Mouse (Mus musculus): Measurements from ENCODE around the gene Plscr3. TPM values are rescaled to one million over a fixed set of nuclear protein-coding genes. Genes with fewer than 3 reads are reported as not detected.
A peak's percentile ranks its signal among the peaks of the same experiment; 100 is the strongest.
"Not testable (repeated sequence)": the region's sequence is repeated elsewhere in the genome, so short reads cannot be mapped to it uniquely, and the experiment has no call there.

The Plscr3 gene
- total and polyA plus RNA-seq, 2 experiments, result 1.5 to 18.5 TPM

- Histone ChIP-seq H3K36me3 (ENCODE audit: control insufficient read depth, insufficient read depth, low read length) (no peaks in the 10 kb centered on the region; the same call in 1 of the 2 replicates), H3K79me2 (ENCODE audit: control insufficient read depth, insufficient read depth, low read length) (no peaks in the 10 kb centered on the region), H3K27ac (replicated peaks; ENCODE audit: insufficient read depth, low read depth, low read length) (no peak overlapping the region), H3K4me1 (ENCODE audit: control insufficient read depth, insufficient read depth, low read length) (peaks cover 8% of the 10 kb centered on the region), H3K9ac (ENCODE audit: low read depth, low read length) (no peak overlapping the region), H3K27me3 (ENCODE audit: control insufficient read depth, insufficient read depth, low read length) (no peaks in the 10 kb centered on the region), H3K4me3 (ENCODE audit: insufficient read depth, low read depth, low read length) (no peak overlapping the region)
- no peak for DNase-seq (ENCODE audit: extremely low read depth, low read depth, low spot score)
- 87% methylated on average over 15 of the region's 15 CpGs for WGBS
- TF ChIP-seq CTCF (IDR thresholded peaks at IDR 0.05; ENCODE audit: low read depth, low read length) (no peak), POLR2A (IDR thresholded peaks at IDR 0.05; ENCODE audit: extremely low read depth, insufficient read depth, low read length) (no peak)
These were observed 3.7 kb downstream of the Plscr3 start for GRCm38 (mm10) chr11:69849884-69850283.

- Histone ChIP-seq H3K79me2 (ENCODE audit: control insufficient read depth, insufficient read depth, low read length) (no peaks in the 10 kb centered on the region), H3K27ac (replicated peaks; ENCODE audit: insufficient read depth, low read depth, low read length) (no peak overlapping the region), H3K36me3 (ENCODE audit: control insufficient read depth, insufficient read depth, low read length) (no peaks in the 10 kb centered on the region; the same call in 1 of the 2 replicates), H3K27me3 (ENCODE audit: control insufficient read depth, insufficient read depth, low read length) (no peaks in the 10 kb centered on the region), H3K9ac (ENCODE audit: low read depth, low read length) (no peak overlapping the region), H3K4me1 (ENCODE audit: control insufficient read depth, insufficient read depth, low read length) (0 out of 2 replicates have a peak, but pooled peaks cover 3% of the 10 kb centered on the region), H3K4me3 (ENCODE audit: insufficient read depth, low read depth, low read length) (no peak overlapping the region)
- no peak for DNase-seq (ENCODE audit: extremely low read depth, low read depth, low spot score)
- TF ChIP-seq CTCF (IDR thresholded peaks at IDR 0.05; ENCODE audit: low read depth, low read length), result no peak
- no peak for TF ChIP-seq POLR2A (IDR thresholded peaks at IDR 0.05; ENCODE audit: extremely low read depth, insufficient read depth, low read length)
- WGBS, result 77% methylated on average over 8 of the region's 8 CpGs
These were observed 4.6 kb downstream of the Plscr3 start for GRCm38 (mm10) chr11:69850754-69851153.

- WGBS, result 52% methylated on average over 7 of the region's 7 CpGs
- H3K4me3 ChIP-seq (ENCODE audit: insufficient read depth, low read depth, low read length), result no peak overlapping the region
- peak; percentile 25 for DNase-seq (ENCODE audit: extremely low read depth, low read depth, low spot score)
- no peak for TF ChIP-seq POLR2A (IDR thresholded peaks at IDR 0.05; ENCODE audit: extremely low read depth, insufficient read depth, low read length)
- no peak for TF ChIP-seq CTCF (IDR thresholded peaks at IDR 0.05; ENCODE audit: low read depth, low read length)
- H3K36me3 ChIP-seq (ENCODE audit: control insufficient read depth, insufficient read depth, low read length), result no peaks in the 10 kb centered on the region; the same call in 1 of the 2 replicates
- no peaks in the 10 kb centered on the region for H3K27me3 ChIP-seq (ENCODE audit: control insufficient read depth, insufficient read depth, low read length)
- no peaks in the 10 kb centered on the region for H3K4me1 ChIP-seq (ENCODE audit: control insufficient read depth, insufficient read depth, low read length)
- H3K9ac ChIP-seq (ENCODE audit: low read depth, low read length), result no peak overlapping the region
- no peaks in the 10 kb centered on the region for H3K79me2 ChIP-seq (ENCODE audit: control insufficient read depth, insufficient read depth, low read length)
- H3K27ac ChIP-seq (replicated peaks; ENCODE audit: insufficient read depth, low read depth, low read length), result no peak overlapping the region
These were observed 7.8 kb downstream of the Plscr3 start for GRCm38 (mm10) chr11:69853994-69854393.

- no peaks in the 10 kb centered on the region for H3K27me3 ChIP-seq (ENCODE audit: control insufficient read depth, insufficient read depth, low read length)
- TF ChIP-seq POLR2A (IDR thresholded peaks at IDR 0.05; ENCODE audit: extremely low read depth, insufficient read depth, low read length) (no peak), CTCF (IDR thresholded peaks at IDR 0.05; ENCODE audit: low read depth, low read length) (no peak)
- no peak for DNase-seq (ENCODE audit: extremely low read depth, low read depth, low spot score)
- no peak overlapping the region for H3K4me3 ChIP-seq (ENCODE audit: insufficient read depth, low read depth, low read length)
- H3K4me1 ChIP-seq (ENCODE audit: control insufficient read depth, insufficient read depth, low read length), result no peaks in the 10 kb centered on the region
- H3K36me3 ChIP-seq (ENCODE audit: control insufficient read depth, insufficient read depth, low read length), result no peaks in the 10 kb centered on the region; the same call in 1 of the 2 replicates
- no peak overlapping the region for H3K9ac ChIP-seq (ENCODE audit: low read depth, low read length)
- H3K79me2 ChIP-seq (ENCODE audit: control insufficient read depth, insufficient read depth, low read length), result no peaks in the 10 kb centered on the region
- no peak overlapping the region for H3K27ac ChIP-seq (replicated peaks; ENCODE audit: insufficient read depth, low read depth, low read length)
- WGBS, result 81% methylated on average over 10 of the region's 10 CpGs
These were observed 8.5 kb downstream of the Plscr3 start for GRCm38 (mm10) chr11:69854680-69855079.

- Histone ChIP-seq H3K9ac (ENCODE audit: low read depth, low read length) (no peak overlapping the region), H3K27me3 (ENCODE audit: control insufficient read depth, insufficient read depth, low read length) (no peaks in the 10 kb centered on the region), H3K79me2 (ENCODE audit: control insufficient read depth, insufficient read depth, low read length) (no peaks in the 10 kb centered on the region), H3K27ac (replicated peaks; ENCODE audit: insufficient read depth, low read depth, low read length) (no peak overlapping the region), H3K4me1 (ENCODE audit: control insufficient read depth, insufficient read depth, low read length) (no peaks in the 10 kb centered on the region), H3K4me3 (ENCODE audit: insufficient read depth, low read depth, low read length) (no peak overlapping the region), H3K36me3 (ENCODE audit: control insufficient read depth, insufficient read depth, low read length) (no peaks in the 10 kb centered on the region; the same call in 1 of the 2 replicates)
- WGBS, result 52% methylated on average over 16 of the region's 16 CpGs
- no peak for DNase-seq (ENCODE audit: extremely low read depth, low read depth, low spot score)
- TF ChIP-seq CTCF (IDR thresholded peaks at IDR 0.05; ENCODE audit: low read depth, low read length) (peak; percentile 51), POLR2A (IDR thresholded peaks at IDR 0.05; ENCODE audit: extremely low read depth, insufficient read depth, low read length) (no peak)
These were observed 9.2 kb downstream of the Plscr3 start for GRCm38 (mm10) chr11:69855347-69855746.

GRCm38 (mm10) chr11:69858113-69858998, 12.2 kb downstream of the Plscr3 start, which contains the start of gene Tnk1:
TSS of gene Tnk1 (minus strand) at chr11:69858730.
- DNase-seq (ENCODE audit: extremely low read depth, low read depth, low spot score), result no peak
- H3K36me3 ChIP-seq (ENCODE audit: control insufficient read depth, insufficient read depth, low read length), result no peaks in the 10 kb centered on the region
- H3K79me2 ChIP-seq (ENCODE audit: control insufficient read depth, insufficient read depth, low read length), result no peaks in the 10 kb centered on the region
- H3K9ac ChIP-seq (ENCODE audit: low read depth, low read length), result no peak within 1 kb of the TSS
- 54% methylated on average over 30 of the region's 30 CpGs for WGBS
- no peak within 1 kb of the TSS for H3K27ac ChIP-seq (replicated peaks; ENCODE audit: insufficient read depth, low read depth, low read length)
- H3K4me3 ChIP-seq (ENCODE audit: insufficient read depth, low read depth, low read length), result no peak within 1 kb of the TSS
- TF ChIP-seq CTCF (IDR thresholded peaks at IDR 0.05; ENCODE audit: low read depth, low read length), result no peak
- TF ChIP-seq POLR2A (IDR thresholded peaks at IDR 0.05; ENCODE audit: extremely low read depth, insufficient read depth, low read length), result no peak
- no peaks in the 10 kb centered on the region for H3K27me3 ChIP-seq (ENCODE audit: control insufficient read depth, insufficient read depth, low read length)
- no peaks in the 10 kb centered on the region for H3K4me1 ChIP-seq (ENCODE audit: control insufficient read depth, insufficient read depth, low read length)

- not testable (repeated sequence) for H3K27me3 ChIP-seq (ENCODE audit: control insufficient read depth, insufficient read depth, low read length); H3K4me3 ChIP-seq (ENCODE audit: insufficient read depth, low read depth, low read length); H3K79me2 ChIP-seq (ENCODE audit: control insufficient read depth, insufficient read depth, low read length); H3K9ac ChIP-seq (ENCODE audit: low read depth, low read length); H3K36me3 ChIP-seq (ENCODE audit: control insufficient read depth, insufficient read depth, low read length); H3K4me1 ChIP-seq (ENCODE audit: control insufficient read depth, insufficient read depth, low read length); H3K27ac ChIP-seq (replicated peaks; ENCODE audit: insufficient read depth, low read depth, low read length); DNase-seq (ENCODE audit: extremely low read depth, low read depth, low spot score)
- 76% methylated on average over 3 of the region's 3 CpGs for WGBS
These were observed 17.6 kb downstream of the Plscr3 start for GRCm38 (mm10) chr11:69863729-69864128.
